Mouse (Mus musculus): ENCODE data around the gene Hdgfl2.

DNA sequence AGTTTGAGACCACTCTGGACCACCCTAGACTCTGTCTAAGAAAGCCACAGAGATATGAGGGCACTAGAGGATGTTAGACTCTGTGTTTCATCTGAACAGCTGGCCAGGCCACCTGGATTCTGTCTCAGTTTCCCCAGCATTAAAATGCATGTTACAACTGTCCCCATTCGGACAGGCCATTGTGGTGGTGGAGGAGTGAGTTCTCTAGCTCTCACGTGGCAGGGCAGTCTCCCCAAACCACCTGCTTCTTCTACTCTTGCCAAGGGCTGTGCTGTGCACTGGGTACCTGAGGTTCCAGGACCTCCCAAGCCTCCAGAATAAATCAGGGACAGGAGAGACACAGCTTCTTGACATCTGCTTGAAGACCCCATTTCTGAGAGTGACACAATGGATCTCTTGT lies 70.5 kb downstream of the Hdgfl2 start:
- TF ChIP-seq CTCF (IDR thresholded peaks at IDR 0.05) (no peak), POLR2A (IDR thresholded peaks at IDR 0.05; ENCODE audit: insufficient read depth, low read depth, low read length) (no peak)
